Mouse (Mus musculus): ENCODE data around the gene Frrs1.

The Frrs1 gene

DNA sequence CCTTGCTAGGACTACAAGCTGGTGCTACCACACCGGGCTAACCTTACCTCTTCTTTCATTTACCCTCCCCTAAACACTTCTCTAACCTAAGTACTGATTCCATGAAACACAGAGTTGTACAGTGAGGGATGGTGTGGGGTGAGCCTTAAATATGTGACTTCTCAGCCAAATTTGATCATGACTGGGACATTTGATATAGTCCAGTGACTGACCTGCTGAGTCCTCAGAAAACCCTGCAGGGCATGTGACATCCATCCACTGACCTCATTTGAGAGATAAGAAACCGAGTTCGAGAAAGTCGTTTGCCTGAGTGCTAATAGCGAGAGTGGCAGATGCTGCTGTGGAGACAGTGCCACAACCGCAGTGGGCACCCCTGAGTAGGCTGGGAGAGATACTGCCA is 55.1 kb downstream of the Frrs1 start:
- DNase-seq (ENCODE audit: low read depth): no peak

DNA sequence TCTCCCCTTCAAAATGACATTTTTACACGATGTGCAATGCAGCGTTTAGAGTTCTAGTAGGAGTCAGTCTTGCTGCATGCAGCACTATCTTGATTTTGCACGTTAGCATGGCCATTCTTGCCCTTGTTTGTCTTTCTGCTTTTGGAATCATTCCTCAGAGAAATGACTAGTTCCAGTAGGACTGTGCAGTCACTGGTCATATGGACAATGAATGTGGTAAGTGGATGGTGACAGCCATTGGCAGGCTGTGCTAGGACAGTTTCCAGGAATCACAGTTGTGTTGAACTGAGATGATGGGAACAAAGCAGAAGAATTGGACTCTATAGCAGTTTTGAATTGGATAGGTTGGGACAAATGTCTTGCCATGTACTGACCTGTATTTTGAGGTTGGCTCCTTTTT is 55.7 kb downstream of the Frrs1 start:
- no peak for DNase-seq (ENCODE audit: low read depth)

DNA sequence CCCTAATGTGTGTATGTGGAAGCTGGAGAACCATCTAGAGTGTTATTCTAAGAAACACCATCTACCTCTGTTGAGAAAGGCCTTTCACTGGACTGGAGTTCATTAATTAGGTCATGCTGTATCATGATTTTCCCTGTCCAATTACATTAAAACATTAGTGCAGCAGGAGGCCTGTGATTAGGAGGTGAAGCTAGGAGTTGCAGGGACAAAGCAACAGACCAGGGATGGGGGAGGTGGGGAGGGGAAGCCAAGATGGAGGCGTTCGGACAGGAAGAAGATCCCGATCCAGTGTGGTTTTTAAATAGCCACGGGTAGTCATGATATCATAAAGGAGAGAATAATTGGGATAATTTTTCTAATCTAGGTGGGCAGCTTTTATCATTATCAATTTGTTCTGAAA is 57.8 kb downstream of the Frrs1 start:
- DNase-seq (ENCODE audit: low read depth): no peak

DNA sequence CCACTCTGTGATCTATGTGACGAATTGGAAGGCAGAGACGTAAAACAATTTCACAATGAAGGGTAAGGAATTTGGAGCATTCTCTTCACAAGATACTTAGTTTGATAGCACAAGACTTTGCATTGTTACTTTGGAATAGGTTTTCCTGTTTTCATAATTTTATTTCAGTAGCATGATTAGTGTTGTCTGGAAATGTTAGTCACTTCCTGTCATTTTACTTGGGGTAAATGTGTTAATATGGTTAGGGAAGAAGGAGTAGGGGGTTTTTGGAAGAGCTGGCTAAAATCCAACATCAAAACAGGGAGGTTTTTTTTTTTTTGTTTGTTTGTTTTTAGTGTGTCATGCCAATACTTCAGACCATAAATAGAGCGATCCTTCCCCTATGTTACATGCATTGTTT is 62.3 kb downstream of the Frrs1 start:
- DNase-seq (ENCODE audit: low read depth): no peak

DNA sequence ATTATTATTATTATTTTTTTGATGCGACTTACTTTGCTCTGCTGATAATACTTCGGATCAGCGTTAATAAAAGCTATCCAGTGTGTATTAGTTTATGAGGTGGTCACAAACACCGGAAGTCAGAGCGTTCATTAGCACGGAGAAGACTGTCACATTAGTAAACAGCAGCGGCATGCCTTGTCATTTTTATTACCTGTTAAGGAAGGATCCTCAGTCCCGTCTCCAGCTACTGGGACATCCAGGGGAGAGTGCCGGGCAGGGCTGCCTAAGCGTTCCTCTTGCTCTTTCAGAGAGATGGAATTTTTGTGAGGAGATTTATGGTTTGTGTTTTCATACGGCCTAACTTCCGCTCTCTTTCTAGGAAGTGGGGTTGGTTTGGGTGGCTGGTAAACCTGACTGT is 63.8 kb downstream of the Frrs1 start:
- DNase-seq (ENCODE audit: low read depth): no peak

DNA sequence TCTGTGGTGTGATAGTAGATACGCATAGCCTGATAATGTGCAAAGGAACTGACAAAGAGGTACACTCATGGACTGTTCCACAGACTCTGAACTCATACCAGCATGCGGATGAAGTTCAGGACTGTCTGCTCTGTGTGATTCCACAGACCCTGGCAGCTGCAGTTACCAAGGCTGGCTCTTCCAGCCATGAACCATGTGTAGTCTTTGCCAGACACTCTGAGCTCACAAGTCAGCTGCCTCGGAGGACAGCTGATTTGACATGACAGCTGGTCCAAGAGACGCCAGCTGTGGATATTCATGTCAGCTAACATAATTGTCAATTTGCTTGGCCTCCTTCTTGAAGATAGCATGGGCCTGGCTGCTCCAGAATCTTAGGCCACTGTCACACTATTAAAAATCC is 69.7 kb downstream of the Frrs1 start:
- no peak for DNase-seq (ENCODE audit: low read depth)

DNA sequence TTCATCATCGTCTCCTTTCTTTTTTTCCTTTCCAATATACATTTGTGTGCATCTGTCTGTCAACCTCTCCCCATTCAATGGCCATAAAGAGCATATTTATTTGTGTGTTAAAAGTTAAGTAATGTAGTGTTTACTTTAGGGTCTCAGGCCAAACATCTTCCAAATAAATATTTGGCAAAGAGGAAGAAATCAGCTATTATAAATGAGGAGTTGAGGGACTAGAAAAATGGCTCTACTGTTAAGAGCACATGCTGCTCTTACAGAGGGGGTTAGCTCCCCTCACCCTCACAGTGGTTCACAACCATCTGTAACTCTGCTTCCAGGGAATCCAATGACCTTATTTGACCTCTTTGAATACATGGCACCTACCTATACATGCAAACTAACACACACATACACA is 73.9 kb downstream of the Frrs1 start:
- DNase-seq (ENCODE audit: low read depth): no peak

DNA sequence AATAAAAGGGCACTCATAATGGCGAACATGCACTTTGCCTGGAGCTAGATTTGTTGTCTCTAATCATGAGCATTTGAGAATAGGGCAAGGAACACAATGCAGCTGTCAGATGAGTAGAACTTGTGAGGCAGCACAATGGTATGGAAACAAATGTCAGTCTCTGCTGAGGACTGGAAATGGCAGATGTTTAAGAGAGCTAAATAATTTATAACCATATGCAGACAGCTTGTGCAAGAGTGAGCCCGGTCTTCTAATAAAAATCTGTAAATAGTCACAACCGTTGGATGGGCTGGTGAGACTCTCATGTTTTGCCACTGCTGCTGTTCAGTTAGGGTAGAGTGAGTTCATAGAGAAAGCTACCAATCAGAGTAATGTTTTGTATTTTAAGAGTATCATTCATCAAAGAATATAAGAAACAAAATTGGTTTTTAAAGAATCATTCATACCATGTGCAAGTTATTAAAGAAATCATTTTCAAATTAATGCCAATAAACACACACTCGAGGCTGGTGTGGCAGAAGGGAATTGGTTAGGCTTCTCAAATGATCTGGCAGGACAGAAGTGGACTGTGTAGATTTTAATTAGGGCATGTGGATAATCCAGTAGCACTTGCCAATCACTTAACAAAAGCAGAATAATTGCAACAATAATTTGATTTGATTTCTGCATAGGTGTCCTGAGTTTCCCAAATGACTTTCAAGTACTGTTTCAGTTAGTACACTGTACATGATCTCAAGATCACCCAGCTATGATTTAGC is 77.8 kb downstream of the Frrs1 start:
- DNase-seq (ENCODE audit: low read depth): no peak

DNA sequence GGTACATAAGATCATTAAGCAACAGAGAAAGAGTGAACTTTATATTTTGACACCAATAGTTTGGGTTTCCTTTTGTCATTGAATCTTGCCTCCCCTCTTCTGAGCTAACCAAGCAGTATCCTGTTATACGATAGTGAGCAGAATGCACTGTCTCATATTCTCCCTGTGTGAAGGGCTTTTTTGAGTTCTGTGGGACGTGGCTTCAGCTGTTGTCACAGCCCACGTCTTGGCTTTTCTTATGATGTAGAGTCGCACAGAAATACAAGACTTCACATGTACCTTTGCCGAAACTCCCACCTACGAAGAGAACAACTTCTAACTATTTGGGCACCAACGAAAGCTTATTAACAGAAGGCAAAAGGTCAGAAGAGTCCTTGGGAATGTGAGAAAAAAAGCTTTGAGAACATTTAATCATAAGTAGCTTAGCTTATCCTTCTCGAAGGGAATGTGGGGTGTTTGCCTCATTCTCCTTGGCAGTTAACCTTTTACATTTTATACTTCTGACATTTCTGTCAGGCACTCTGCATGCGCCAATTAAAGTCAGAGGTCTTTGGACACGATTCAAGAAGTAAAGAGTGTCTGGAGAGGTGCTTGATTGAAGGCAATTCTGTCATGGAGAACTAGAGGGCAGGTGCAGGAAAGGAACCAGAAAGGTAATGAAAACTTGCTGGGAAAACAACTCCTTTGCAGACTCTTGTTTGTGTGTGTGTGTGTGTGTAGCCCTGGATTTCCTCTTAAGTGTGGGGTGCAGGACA is 81.7 kb downstream of the Frrs1 start:
- no peak for DNase-seq (ENCODE audit: low read depth)

DNA sequence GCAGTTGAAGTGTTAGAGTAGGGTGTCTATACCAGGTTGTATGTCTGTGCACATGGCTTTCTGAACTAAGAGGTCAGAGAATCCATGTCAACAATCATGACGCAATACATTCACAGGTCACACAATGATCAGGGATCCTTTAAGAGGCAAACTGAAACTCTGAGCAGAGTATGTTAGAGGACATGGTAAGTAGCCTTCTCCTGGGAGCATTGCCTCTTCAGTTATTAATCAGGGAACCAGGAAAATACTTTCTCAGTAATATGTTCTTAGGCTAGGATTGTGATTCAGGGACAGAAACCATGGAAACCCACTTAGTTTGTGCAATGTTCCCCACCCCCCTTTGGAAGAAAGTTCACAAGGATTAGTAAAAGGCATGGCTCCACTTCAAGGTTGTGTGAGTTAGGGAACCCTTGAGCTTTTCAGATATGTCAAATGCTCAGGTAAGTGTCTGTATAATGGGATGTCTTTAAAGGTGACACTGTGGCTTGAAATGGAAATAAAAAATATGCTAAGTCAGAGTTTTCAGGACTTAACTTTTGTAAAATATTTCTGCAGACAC is 82.4 kb downstream of the Frrs1 start:
- no peak for DNase-seq (ENCODE audit: low read depth)

DNA sequence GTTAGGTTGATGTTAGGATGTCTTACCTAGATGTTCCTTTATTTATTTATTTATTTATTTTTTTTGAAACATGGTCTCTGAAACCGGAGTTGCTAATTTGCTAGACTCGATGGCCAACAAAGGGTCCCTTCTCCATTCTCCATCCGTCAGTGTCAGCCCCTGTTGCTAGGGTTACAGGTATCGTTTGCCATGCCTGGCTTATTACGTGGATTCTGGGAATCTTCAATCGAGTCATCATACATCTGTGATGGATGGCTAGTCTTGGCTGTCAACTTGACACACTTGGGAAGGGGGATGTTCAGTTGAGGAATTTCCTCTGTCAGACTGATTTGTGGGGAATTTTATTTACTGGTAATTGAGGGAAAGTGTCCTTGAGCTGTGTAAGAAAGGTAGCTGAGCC is 83.5 kb downstream of the Frrs1 start:
- no peak for DNase-seq (ENCODE audit: low read depth)

DNA sequence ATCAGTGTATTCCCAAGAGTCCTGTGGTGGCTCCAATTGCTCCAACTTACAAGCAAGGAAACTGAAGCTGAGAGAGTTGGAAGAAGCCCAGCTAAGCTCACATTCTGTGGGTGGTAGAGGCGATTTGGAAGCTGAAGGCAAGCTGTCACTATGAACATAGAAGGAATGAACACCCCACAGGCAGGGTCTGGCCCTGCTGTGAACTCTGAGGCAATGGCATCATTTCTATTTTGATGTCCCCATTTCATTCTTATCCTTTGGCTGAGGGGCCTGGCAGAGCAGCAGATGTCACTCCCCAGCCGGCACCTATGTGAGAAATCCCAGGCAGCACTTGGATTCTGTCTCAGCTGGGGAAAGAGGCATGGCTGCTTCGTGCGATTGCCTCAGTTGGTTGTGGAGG is 84.2 kb downstream of the Frrs1 start:
- DNase-seq (ENCODE audit: low read depth): no peak

DNA sequence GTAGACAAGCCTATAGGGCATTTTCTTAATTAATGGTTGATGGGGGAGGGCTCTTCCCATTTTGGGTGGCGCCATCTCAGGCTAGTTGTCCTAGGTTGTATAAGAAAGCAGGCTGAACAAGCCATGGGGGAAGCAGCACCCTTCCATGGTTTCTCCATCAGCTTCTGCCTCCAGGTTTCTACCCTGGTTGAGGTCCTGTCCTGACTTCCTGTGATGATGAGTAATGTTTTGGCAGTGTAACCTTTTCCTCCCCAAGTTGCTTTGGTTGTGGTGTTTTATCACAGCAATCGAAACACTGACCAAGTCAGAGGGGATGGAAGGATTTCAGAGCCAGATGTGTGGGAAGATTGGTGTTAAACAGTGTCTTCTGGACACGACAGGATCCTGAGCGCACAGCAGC is 87.2 kb downstream of the Frrs1 start:
- DNase-seq (ENCODE audit: low read depth): no peak

DNA sequence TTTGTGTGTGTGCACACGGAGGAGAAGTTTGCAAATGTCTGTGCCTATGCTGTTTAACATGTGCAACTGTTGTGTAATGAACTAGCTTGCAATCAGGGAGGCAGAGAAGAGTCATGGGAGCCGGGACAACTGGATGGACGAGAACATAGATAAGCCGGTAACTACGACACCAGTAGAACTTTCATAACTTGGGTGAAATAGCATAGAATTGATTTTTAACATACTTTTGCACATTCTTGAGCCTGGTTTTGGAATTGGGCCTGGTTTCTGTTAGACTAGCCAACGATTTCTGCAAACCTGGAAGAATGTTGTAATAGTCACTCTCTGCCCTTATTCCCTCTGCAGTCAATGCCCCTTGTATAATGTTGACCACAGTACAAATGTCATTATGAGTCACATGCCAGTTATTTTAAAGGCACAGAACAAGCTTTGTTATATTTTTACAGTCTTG is 91.4 kb downstream of the Frrs1 start:
- no peak for DNase-seq (ENCODE audit: low read depth)

DNA sequence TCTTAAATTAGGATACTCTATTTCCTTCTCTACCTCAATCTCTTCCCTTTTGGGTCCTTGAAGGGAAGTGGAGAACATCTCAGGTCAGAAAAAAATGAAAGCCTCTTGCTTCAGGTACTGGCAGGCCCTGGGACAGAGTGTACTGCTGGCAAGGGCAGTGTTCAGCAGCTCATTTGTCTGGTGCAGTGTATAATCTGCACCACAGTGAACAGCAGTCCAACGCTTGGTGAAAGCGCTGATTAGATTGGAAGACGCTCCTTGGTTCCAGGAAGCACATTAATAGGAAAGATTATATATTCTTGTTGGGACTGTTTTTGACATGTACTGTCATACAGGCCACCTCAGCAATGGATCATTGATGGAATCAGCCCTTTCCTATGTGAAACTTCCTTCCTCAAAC is 92.2 kb downstream of the Frrs1 start:
- no peak for DNase-seq (ENCODE audit: low read depth)

DNA sequence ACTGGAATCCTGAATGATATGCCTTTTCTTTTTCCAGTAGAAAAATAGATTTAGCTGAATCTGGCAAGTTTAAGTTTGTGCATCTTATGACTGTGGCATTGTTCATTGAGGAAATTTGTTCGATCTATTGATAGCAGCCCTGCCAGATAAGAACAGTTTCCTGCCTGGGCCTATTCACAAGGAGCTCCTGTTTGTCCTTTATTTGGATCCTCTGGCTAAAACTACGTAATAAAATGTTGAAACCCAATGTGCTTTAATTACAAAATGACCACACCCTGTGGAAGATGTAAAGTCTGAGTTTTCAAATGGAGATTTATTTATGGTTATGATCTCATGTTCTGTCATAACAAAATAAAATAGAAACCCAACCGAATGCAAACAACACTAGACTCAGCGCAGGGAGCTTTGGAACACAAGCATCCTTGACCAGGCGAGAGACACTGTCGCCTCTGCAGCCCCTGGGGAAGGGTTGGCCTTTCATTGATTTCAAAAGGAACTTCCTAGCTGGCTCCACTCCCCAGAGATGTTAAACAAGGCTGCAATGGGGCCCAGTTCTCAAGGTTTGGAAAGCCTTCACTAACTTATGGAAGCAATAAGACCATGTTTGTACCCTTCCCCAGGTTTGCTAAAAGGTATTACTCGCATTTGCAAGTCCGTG is 93.1 kb downstream of the Frrs1 start:
- no peak for DNase-seq (ENCODE audit: low read depth)

DNA sequence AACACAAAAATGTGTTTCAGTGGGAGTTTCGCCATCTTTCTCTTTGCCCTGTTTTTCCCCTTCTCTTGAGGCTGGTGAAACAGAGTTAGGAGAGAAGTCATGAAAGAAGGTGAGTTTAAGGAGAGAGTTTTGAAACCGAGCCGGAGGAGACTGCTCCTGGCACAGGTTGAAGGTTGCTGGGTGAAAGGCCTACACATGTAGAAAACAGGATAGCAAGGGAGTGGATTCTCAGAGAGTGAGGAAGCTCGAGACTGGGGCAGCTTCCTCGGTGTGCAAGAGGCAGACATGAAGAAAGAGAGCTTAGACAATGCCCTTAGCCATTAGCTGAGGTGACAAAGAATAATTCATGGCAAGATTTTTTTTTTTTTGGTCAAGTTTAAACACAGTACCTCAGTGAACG is 94.1 kb downstream of the Frrs1 start:
- DNase-seq (ENCODE audit: low read depth): no peak

DNA sequence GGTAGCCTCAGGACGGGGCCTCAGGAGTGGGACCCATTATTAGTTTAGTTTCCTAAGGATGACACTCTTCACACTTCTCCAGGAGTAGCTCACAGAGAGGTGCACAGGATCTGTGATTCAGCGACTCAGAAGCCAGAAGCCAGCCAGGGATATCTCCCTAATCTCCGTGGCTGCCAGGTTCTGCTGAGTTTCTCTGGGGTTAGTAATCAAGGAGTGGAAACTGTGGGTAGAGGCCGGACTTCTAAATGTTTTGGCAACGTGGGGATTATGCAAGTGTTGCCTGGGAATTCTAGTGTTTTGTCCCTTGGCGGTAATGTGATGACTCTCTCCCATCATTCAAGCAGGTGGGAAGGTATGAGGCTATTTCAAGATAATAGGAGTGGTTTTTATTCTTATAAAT is 95.8 kb downstream of the Frrs1 start:
- no peak for DNase-seq (ENCODE audit: low read depth)
